Mouse (Mus musculus) left cerebral cortex, adult 2 months (tissue): ENCODE measurements at regions not wholly inside any gene's neighbourhood (a gene's known extent, or its start where the extent isn't known, plus 50 kb on each side); places are given as distances from the start of the nearest gene placed in this dataset.

Source experiments
- DNase-seq, 2 experiments: peaks; one replicate each; pipeline ENCODE4 v3.0.0; 2021 to 2022; ENCODE audit warnings: low spot score in 2 of 2, mixed read lengths in 1 of 2; ENCODE audit errors: extremely low spot score in 1 of 2
- H3K27ac ChIP-seq: fragments of 200-600 bp; 2 replicates; pipeline ENCODE4 v1.8.1; 2022
- H3K4me3 ChIP-seq: fragments of 200-600 bp; 2 replicates; pipeline ENCODE4 v1.8.1; 2022
- CTCF ChIP-seq: fragments of 200-600 bp; IDR thresholded peaks from 2 replicates; pipeline ENCODE4 v1.8.1; 2022; ENCODE audit warnings: antibody characterized with exemption, mild to moderate bottlenecking, moderate library complexity
- intact Hi-C: fragments of 180-260 bp; cut with DNase I; formaldehyde crosslinking; loops from one replicate; pipeline ENCODE4 v1.15.1; 2025

- Histone ChIP-seq H3K27ac (no peak overlapping the region), H3K4me3 (no peak overlapping the region)
- no peak for TF ChIP-seq CTCF
- intact Hi-C loops, result no loop called here
- DNase-seq, result no peak
Measured at GRCm38 (mm10) chr10:72577713-72578112, 76.9 kb upstream of the Zwint start.

GRCm38 (mm10) chr10:72578501-72578900 is 76.1 kb upstream of the Zwint start:
- H3K4me3 ChIP-seq, result no peak overlapping the region
- DNase-seq, result no peak
- H3K27ac ChIP-seq, result no peak overlapping the region
- no peak for TF ChIP-seq CTCF
- intact Hi-C loops, result no loop called here

GRCm38 (mm10) chr10:72581311-72581710 is 73.3 kb upstream of the Zwint start:
- no peak overlapping the region for H3K4me3 ChIP-seq
- TF ChIP-seq CTCF, result no peak
- no peak for DNase-seq
- no peak overlapping the region for H3K27ac ChIP-seq
- intact Hi-C loops, result no loop called here

- H3K27ac ChIP-seq, result no peak overlapping the region
- H3K4me3 ChIP-seq, result no peak overlapping the region
- TF ChIP-seq CTCF, result no peak
- no peak for DNase-seq
- intact Hi-C loops, result no loop called here
Measured at GRCm38 (mm10) chr10:72588561-72588960, 66.1 kb upstream of the Zwint start.

- no peak for TF ChIP-seq CTCF
- no peak for DNase-seq
- intact Hi-C loops, result no loop called here
- no peak overlapping the region for H3K4me3 ChIP-seq
- H3K27ac ChIP-seq, result no peak overlapping the region
Measured at GRCm38 (mm10) chr10:72593049-72593448, 61.6 kb upstream of the Zwint start.
